Mouse (Mus musculus) liver, adult 2 months (tissue): Measurements from ENCODE around the gene Luzp1. TPM values are rescaled to one million over a fixed set of nuclear protein-coding genes. Genes with fewer than 3 reads are reported as not detected.

Source experiments
- DNase-seq: peaks from one replicate; pipeline ENCODE4 v3.0.0-alpha.2; 2011; ENCODE audit warnings: low read depth, low spot score; ENCODE audit errors: extremely low read depth
- H3K27ac ChIP-seq: fragments of 200-500 bp; replicated peaks from 2 replicates; pipeline ENCODE4 v1.5.1; 2012; ENCODE audit warnings: low read depth, mild to moderate bottlenecking, control low read depth, inconsistent platforms, low read length; ENCODE audit not compliant: insufficient read depth
- H3K27me3 ChIP-seq: fragments of 200-500 bp; 2 replicates; pipeline ENCODE4 v1.6.1; 2012; ENCODE audit warnings: mild to moderate bottlenecking, moderate library complexity, low read length, inconsistent platforms; ENCODE audit not compliant: control insufficient read depth, insufficient read depth
- H3K36me3 ChIP-seq: fragments of 200-500 bp; 2 replicates; pipeline ENCODE4 v1.6.1; 2012; ENCODE audit warnings: low read length, inconsistent platforms; ENCODE audit not compliant: control insufficient read depth, insufficient read depth
- H3K4me1 ChIP-seq: fragments of 200-500 bp; 2 replicates; pipeline ENCODE4 v1.6.1; 2011; ENCODE audit warnings: low read length; ENCODE audit not compliant: control insufficient read depth, insufficient read depth
- H3K4me3 ChIP-seq: fragments of 200-500 bp; 2 replicates; pipeline ENCODE4 v1.5.1; 2011; ENCODE audit warnings: low read depth, mild to moderate bottlenecking, control low read depth, low read length, moderate library complexity; ENCODE audit not compliant: insufficient read depth
- H3K79me2 ChIP-seq: fragments of 200-500 bp; 2 replicates; pipeline ENCODE4 v1.6.1; 2012; ENCODE audit warnings: inconsistent platforms, mild to moderate bottlenecking, low read length, moderate library complexity; ENCODE audit not compliant: control insufficient read depth, insufficient read depth
- H3K9ac ChIP-seq: fragments of 200-500 bp; 2 replicates; pipeline ENCODE4 v1.6.1; 2012; ENCODE audit warnings: low read depth, mild to moderate bottlenecking, control low read depth, inconsistent platforms, low read length
- CTCF ChIP-seq: fragments of 200-500 bp; IDR thresholded peaks from 2 replicates; pipeline ENCODE4 v1.5.1; 2011; ENCODE audit warnings: low read depth, low read length, control low read depth
- POLR2A ChIP-seq: fragments of 200-500 bp; IDR thresholded peaks from 2 replicates; pipeline ENCODE4 v1.6.1; 2011; ENCODE audit warnings: low read length, control low read depth; ENCODE audit not compliant: insufficient read depth; ENCODE audit errors: extremely low read depth
- WGBS: fragments of 180-500 bp; shearing (Covaris S2); methylation state at CpG from one replicate; pipeline ENCODE4 v1.1.7; 2018; 5-methylcytosine and 5-hydroxymethylcytosine counted together
- polyA plus RNA-seq: library from polyadenylated mRNA; depleted of rRNA; stranded (reverse); fragments of >200 nt; gene quantifications from 2 replicates; pipeline ENCODE4 v1.2.3, GENCODE M21; 2012
- total RNA-seq: library from RNA; depleted of rRNA; stranded (reverse); fragments of >200 nt; gene quantifications from 2 replicates; pipeline ENCODE4 v1.2.3, GENCODE M21; 2014

The Luzp1 gene
- total and polyA plus RNA-seq, 2 experiments, result 3.3 to 6.8 TPM

DNA sequence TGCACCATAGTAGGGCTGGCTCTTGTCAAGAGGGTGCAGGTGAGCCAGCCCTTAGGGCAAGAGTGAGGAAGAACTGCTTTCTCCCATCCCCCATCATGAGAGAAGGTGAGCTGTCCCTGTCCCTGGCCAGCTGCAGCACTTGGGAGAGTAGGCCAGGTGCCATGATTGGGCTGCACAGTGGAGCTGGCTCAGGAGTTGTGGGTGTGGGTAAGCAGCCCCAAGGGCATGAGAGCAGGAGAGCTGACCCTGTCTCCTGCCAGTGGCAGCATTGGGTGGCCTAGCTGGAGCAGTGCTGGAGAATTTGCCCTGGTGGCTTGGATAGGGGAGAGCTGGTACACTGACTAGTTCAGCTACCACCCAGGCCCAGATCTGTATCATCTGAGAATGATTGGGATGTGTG lies 43.3 kb downstream of the Luzp1 start:
- no peak overlapping the region for H3K27ac ChIP-seq
- H3K4me1 ChIP-seq, result peaks cover 17% of the 10 kb centered on the region
- no peak for TF ChIP-seq CTCF
- TF ChIP-seq POLR2A, result no peak
- no peak overlapping the region for H3K9ac ChIP-seq
- no peak overlapping the region for H3K4me3 ChIP-seq
- H3K79me2 ChIP-seq, result peaks cover 24% of the 10 kb centered on the region; the same call in 1 of the 2 replicates
- H3K27me3 ChIP-seq, result no peaks in the 10 kb centered on the region
- DNase-seq, result peak; percentile 72
- no peaks in the 10 kb centered on the region for H3K36me3 ChIP-seq

DNA sequence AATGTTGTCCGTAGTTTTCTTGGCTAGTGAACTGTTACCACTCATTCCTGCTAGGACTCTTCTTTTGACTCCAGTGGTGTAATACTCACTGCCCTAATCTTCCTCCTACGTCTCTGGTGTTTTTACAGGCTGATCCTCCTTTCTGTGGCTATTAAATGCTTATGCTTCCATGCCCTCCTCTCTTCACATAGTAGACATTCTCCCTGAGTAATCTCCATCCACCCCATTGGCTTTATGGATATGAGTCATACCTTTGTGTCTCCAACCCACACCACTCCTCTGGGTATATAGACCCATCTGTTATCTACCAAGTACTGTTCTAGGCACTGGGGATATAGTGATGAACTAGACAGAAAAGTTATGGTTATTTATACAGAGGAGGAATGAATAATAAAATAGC lies 48.6 kb downstream of the Luzp1 start:
- WGBS, result 87% methylated on average over 2 of the region's 2 CpGs

DNA sequence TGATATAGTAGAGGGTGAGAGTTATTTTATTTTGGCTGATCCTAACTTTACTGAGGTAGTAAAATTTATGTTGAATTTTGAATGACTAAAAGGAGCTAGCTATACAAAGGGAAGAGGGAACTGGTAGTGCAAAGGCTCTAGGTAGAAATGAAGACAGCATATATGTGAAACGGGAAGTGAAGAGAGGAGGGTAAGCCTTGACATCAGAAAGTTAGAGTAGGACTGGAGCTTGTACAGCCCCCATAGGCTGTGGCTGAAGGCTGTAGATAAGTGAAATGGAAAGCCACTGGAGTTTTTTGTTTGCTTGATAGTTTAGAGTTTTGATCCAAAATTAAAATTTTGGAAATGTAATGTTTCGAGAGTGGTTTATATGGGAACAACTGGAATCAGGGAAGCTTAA lies 49.0 kb downstream of the Luzp1 start:
- H3K27me3 ChIP-seq, result no peaks in the 10 kb centered on the region
- H3K36me3 ChIP-seq, result peaks cover 5% of the 10 kb centered on the region; the same call in 1 of the 2 replicates
- 87% methylated on average over 2 of the region's 2 CpGs for WGBS
- no peak overlapping the region for H3K9ac ChIP-seq
- no peak for TF ChIP-seq POLR2A
- no peak for TF ChIP-seq CTCF
- peaks cover 15% of the 10 kb centered on the region; the same call in 1 of the 2 replicates for H3K79me2 ChIP-seq
- H3K4me3 ChIP-seq, result no peak overlapping the region
- peaks cover under 1% of the 10 kb centered on the region; the same call in 1 of the 2 replicates for H3K4me1 ChIP-seq
- no peak for DNase-seq
- H3K27ac ChIP-seq, result no peak overlapping the region

More for the DNA sequence above, 48.6 kb downstream of the Luzp1 start:
- Histone ChIP-seq H3K36me3 (peaks cover 5% of the 10 kb centered on the region; the same call in 1 of the 2 replicates), H3K4me3 (no peak overlapping the region), H3K79me2 (peaks cover 17% of the 10 kb centered on the region; the same call in 1 of the 2 replicates), H3K4me1 (peaks cover 5% of the 10 kb centered on the region), H3K27me3 (no peaks in the 10 kb centered on the region), H3K9ac (no peak overlapping the region), H3K27ac (no peak overlapping the region)
- DNase-seq, result no peak
- TF ChIP-seq CTCF (no peak), POLR2A (no peak)

DNA sequence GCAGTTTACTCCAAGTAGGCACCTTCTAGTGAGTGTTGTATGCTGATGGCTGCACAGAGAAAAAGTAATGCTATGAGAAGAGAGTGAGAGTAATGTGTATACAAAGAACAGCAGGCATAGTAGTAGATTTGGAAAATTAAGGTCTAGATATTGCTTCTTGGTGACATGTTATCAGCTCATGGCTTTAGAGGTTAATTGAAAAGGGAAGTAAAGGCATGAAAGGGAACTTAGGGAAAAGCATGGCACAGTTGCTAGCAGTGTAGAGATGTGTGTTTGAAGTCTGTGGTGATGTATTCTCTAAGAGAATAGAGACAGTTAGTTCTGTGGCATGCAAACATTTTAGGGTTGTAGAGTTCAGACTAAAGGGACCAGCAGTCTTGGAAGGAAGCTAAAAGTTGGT lies 50.3 kb downstream of the Luzp1 start:
- H3K27ac ChIP-seq, result no peak overlapping the region
- DNase-seq, result no peak
- no peak overlapping the region for H3K9ac ChIP-seq
- H3K79me2 ChIP-seq, result peaks cover 15% of the 10 kb centered on the region; the same call in 1 of the 2 replicates
- no peak for TF ChIP-seq CTCF
- TF ChIP-seq POLR2A, result no peak
- H3K27me3 ChIP-seq, result no peaks in the 10 kb centered on the region
- H3K36me3 ChIP-seq, result peaks cover 5% of the 10 kb centered on the region; the same call in 1 of the 2 replicates
- H3K4me1 ChIP-seq, result no peaks in the 10 kb centered on the region
- no peak overlapping the region for H3K4me3 ChIP-seq

DNA sequence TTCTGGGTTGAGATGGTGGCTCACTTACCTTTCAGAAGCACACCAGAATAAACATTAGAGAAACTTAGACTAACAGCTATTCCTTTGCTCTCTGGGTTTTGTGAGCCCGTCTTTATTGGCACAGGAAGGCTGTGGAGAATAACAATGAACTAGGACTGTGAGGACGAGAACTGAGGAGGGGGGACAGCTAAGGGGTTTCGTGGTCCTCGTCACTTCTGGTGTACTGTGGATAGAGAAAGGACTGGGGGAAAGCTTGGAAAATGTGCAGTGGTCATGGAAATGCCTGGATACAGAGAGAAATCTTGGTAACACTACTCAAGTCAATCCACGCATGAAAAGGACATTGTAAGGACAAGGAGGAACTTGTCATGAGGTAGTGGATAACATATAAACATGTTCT lies 52.3 kb downstream of the Luzp1 start:
- Histone ChIP-seq H3K9ac (no peak overlapping the region), H3K27ac (no peak overlapping the region), H3K27me3 (no peaks in the 10 kb centered on the region), H3K4me1 (no peaks in the 10 kb centered on the region), H3K4me3 (no peak overlapping the region), H3K79me2 (peaks cover 3% of the 10 kb centered on the region; the same call in 1 of the 2 replicates), H3K36me3 (peaks cover 5% of the 10 kb centered on the region; the same call in 1 of the 2 replicates)
- WGBS, result 91% methylated on average over 5 of the region's 5 CpGs
- no peak for DNase-seq
- no peak for TF ChIP-seq POLR2A
- TF ChIP-seq CTCF, result no peak

DNA sequence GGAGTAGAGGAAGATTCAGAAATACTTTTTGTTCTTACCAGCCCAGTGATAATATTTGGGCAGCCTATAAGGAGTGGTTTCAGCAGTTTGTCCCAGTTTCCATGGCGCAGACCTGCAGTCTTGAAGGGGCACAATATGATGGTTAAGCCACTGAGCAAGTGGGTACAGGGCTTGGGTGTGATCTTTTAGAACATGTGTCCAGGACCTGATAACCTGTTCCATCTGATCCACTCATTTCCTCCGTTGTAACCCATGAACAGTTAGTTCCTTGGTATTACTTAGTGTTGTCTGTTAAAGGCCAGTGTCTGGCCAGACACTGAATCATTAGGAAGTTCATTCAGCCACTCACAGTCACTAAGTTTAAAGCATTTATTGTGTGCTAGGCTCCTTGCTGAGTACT lies 54.7 kb downstream of the Luzp1 start:
- Histone ChIP-seq H3K27me3 (no peaks in the 10 kb centered on the region), H3K79me2 (peaks cover 3% of the 10 kb centered on the region; the same call in 1 of the 2 replicates), H3K4me1 (no peaks in the 10 kb centered on the region; the same call in 1 of the 2 replicates), H3K36me3 (peaks cover 5% of the 10 kb centered on the region; the same call in 1 of the 2 replicates), H3K9ac (no peak overlapping the region), H3K27ac (no peak overlapping the region), H3K4me3 (no peak overlapping the region)
- TF ChIP-seq POLR2A (no peak), CTCF (no peak)
- DNase-seq, result no peak
- 79% methylated on average over 2 of the region's 2 CpGs for WGBS
